Mouse (Mus musculus) midbrain, embryonic 14.5 days (tissue): ENCODE measurements around the gene Brwd1. TPM values are rescaled to one million over a fixed set of nuclear protein-coding genes. Genes with fewer than 3 reads are reported as not detected.

Source experiments
- ATAC-seq: fragments of 200-750 bp; cut with Nextera tagmentation; 2 replicates; pipeline ENCODE4 v1.8.0; 2017; ENCODE audit warnings: moderate number of reproducible peaks, moderate library complexity; ENCODE audit not compliant: low FRiP score, low TSS enrichment
- DNase-seq: peaks from one replicate; pipeline ENCODE4 v3.0.0-alpha.2; 2015
- H3K27ac ChIP-seq: fragments of 300-500 bp; sonication (generic); replicated peaks from 2 replicates; pipeline ENCODE4 v1.5.1; 2014; ENCODE audit warnings: mild to moderate bottlenecking, low read depth, low read length, moderate library complexity
- H3K27me3 ChIP-seq: fragments of 300-500 bp; sonication (generic); 2 replicates; pipeline ENCODE4 v1.6.1; 2014; ENCODE audit warnings: low read length, control low read depth, mixed read lengths; ENCODE audit not compliant: control insufficient read depth, insufficient read depth
- H3K36me3 ChIP-seq: fragments of 300-500 bp; sonication (generic); 2 replicates; pipeline ENCODE4 v1.6.1; 2014; ENCODE audit warnings: low read length, control low read depth; ENCODE audit not compliant: control insufficient read depth, insufficient read depth
- H3K4me1 ChIP-seq: fragments of 300-500 bp; sonication (generic); 2 replicates; pipeline ENCODE4 v1.6.1; 2014; ENCODE audit warnings: mild to moderate bottlenecking, antibody characterized with exemption, low read length, control low read depth; ENCODE audit not compliant: control insufficient read depth, insufficient read depth
- H3K4me2 ChIP-seq: fragments of 300-500 bp; sonication (generic); 2 replicates; pipeline ENCODE4 v1.6.1; 2014; ENCODE audit warnings: mild to moderate bottlenecking, low read length, moderate library complexity
- H3K4me3 ChIP-seq: fragments of 300-500 bp; sonication (generic); replicated peaks from 2 replicates; pipeline ENCODE4 v1.5.1; 2014; ENCODE audit warnings: low read depth, low read length
- H3K9ac ChIP-seq: fragments of 300-500 bp; sonication (generic); replicated peaks from 2 replicates; pipeline ENCODE4 v1.6.1; 2014; ENCODE audit warnings: mild to moderate bottlenecking, low read length, moderate library complexity
- H3K9me3 ChIP-seq: fragments of 300-500 bp; sonication (generic); 2 replicates; pipeline ENCODE4 v1.6.1; 2016; ENCODE audit warnings: low read length, control low read depth, mixed read lengths; ENCODE audit not compliant: control insufficient read depth
- WGBS: fragments of 180-500 bp; shearing (Covaris S2); extraction: QIAGEN DNeasy Blood & Tissue Kit; methylation state at CpG from one replicate; pipeline ENCODE4 v1.1.7; 2014; 5-methylcytosine and 5-hydroxymethylcytosine counted together
- microRNA-seq: library from miRNA; unstranded; fragments of <30 nt; microRNA quantifications from one replicate; pipeline ENCODE4, GENCODE M21; 2016
- polyA plus RNA-seq: library from polyadenylated mRNA; unstranded; fragments of >200 nt; fragmentation: Nextera tagmentation; extraction: Ambion mirVana; gene quantifications from 2 replicates; pipeline ENCODE4 v1.2.1, GENCODE M21; 2014

The Brwd1 gene
- polyA plus RNA-seq, 1 experiment from 2014 or later = 372 TPM

DNA sequence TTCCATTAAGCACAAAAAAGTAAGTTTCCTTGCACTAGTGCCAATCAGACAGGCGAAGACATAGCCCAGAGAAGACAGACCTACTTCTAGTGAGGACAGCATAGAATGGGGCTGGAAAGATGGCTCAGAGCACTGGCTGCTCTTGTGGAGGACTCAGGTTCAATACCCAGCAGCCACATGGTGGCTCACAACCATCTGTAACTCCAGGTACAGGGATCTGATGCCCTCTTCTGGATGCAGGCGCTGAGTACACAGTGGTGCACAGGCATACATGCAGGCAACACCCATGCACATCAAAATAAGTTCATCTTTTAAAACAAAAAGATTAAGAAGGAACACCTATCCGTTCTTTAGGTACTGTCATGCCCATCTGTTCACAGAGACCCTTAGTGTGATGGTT, 128.0 kb downstream of the Brwd1 start:
- 78% methylated on average over 3 of the region's 3 CpGs for WGBS
- ATAC-seq = no peak

DNA sequence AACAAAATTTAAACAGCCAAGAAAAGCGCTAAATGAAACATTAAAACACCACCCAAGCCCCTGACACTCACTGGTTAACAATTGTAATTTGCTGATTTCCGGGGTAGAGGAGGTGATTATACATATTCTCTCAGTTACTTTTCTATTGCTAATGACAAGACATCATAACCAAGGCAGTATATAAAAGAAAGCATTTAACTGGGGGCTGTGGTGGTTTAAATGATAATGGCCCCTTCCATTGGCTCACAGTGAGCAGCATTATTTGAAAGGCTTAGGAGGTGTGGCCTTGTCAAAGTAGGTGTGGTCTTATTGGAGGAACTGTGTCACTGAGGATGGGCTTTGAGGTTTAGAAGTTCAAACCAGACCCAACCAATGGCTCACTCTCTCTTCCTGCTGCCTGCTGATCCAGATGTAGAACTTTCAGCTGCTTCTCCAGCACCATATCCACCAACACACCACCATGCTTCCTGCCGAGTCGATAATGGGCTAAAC, 129.1 kb downstream of the Brwd1 start:
- WGBS = 89% methylated on average over 4 of the region's 4 CpGs

More for the DNA sequence above, 128.0 kb downstream of the Brwd1 start:
- Histone ChIP-seq H3K4me1 (no peaks in the 10 kb centered on the region), H3K4me2 (no peak overlapping the region), H3K9ac (no peak overlapping the region), H3K27ac (no peak overlapping the region), H3K27me3 (no peaks in the 10 kb centered on the region), H3K9me3 (no peaks in the 10 kb centered on the region), H3K4me3 (no peak overlapping the region), H3K36me3 (no peaks in the 10 kb centered on the region)
- DNase-seq = no peak

DNA sequence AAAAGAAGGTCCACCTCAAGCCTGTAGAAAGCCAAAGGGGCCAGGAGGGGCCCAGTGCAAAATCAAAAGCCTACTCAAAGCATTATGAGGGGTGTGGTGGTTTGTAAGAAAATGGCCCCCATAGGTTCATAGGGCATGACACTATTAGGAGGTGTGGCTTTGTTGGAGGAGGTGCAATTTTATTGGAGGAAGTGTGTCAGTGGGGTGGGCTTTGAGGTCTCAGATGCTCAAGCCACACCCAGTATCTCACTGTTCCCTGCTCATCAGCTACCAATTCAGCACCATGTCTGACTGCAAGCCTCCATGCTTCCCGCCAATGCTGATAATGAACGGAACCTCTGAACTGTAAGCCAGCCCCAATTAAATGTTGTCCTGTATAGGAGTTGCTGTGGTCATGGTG, 130.9 kb downstream of the Brwd1 start:
- no peaks in the 10 kb centered on the region for H3K4me1 ChIP-seq
- H3K9ac ChIP-seq = no peak overlapping the region
- WGBS = 94% methylated on average over 2 of the region's 2 CpGs
- ATAC-seq (no peak), DNase-seq (no peak)
- no peak overlapping the region for H3K27ac ChIP-seq
- H3K4me2 ChIP-seq = no peak overlapping the region
- H3K27me3 ChIP-seq = no peaks in the 10 kb centered on the region
- H3K4me3 ChIP-seq = no peak overlapping the region
- no peaks in the 10 kb centered on the region for H3K9me3 ChIP-seq
- no peaks in the 10 kb centered on the region for H3K36me3 ChIP-seq

More for the DNA sequence above, 129.1 kb downstream of the Brwd1 start:
- Histone ChIP-seq H3K27me3 (no peaks in the 10 kb centered on the region), H3K9me3 (no peaks in the 10 kb centered on the region), H3K4me2 (no peak overlapping the region), H3K4me3 (no peak overlapping the region), H3K36me3 (no peaks in the 10 kb centered on the region), H3K9ac (no peak overlapping the region), H3K4me1 (no peaks in the 10 kb centered on the region), H3K27ac (no peak overlapping the region)
- DNase-seq = no peak
- ATAC-seq = no peak

DNA sequence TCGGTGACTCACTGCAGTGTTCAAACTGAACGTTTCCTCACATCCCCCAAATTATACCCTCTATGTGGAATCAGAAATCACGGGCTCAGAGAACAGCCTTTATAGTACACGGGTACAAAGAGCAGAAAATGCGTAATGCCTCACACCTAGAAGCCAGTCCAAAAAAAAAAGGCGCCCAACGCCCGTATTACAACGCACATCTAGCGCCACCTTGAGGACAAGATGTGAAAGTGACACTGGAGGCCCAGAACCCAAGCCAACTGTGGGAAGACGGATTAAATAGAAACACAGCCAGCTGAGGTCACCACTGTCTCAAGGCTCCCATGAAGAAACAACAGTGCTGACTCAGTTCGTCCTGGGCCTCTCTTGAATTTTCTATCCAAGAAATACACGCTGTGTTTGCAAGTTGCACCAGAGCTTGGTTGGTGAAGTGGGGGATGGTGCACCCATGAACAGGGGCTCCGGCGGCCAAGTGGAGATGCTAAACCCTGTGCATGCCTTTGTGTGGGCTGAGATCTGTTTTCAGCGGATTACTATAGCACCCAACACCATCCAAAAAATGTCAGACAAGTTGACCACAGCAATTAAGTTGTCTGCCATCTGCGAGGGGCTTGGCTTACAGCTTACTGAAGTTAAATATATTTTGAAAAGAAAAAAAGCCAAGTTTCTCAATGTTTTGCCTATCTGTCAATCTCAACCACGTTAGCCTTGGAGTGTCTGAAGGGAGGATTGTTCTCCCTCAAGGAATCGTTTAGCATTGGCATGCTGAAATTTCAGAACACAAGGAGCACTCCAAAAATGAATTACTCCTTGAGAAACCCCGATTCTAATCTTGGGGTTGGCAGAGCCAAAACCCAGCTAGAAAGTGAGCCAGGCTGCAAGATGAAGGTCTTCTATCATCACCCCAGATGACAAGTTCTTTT, 136.7 kb downstream of the Brwd1 start:
- Histone ChIP-seq H3K27me3 (no peaks in the 10 kb centered on the region), H3K9ac (no peak overlapping the region), H3K4me2 (peak overlapping the region; percentile 21), H3K36me3 (no peaks in the 10 kb centered on the region), H3K27ac (no peak overlapping the region), H3K9me3 (no peaks in the 10 kb centered on the region), H3K4me1 (no peaks in the 10 kb centered on the region), H3K4me3 (no peak overlapping the region)
- ATAC-seq = no peak; the same call in 1 of the 2 replicates
- WGBS = 33% methylated on average over 20 of the region's 20 CpGs
- DNase-seq = peak; percentile 94

DNA sequence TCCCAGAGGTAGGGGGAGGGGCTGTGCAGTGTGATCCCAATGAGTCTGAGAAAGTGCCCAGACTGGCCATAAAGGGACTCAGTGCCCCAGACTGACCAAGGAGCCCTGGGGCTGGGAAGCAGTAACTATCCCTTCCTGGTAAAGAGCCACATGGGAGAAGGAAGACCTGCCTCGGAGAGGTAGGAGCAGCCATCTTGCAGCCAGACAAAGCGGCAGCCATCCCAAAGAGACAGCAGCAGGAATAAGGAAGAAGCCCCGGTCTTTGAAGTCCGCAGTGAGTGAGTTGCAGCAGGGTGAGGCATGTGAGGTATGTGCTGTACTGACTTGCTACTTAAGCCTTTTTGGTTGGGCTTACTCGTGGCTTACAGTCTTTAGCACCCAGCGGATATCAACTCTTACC, 139.1 kb downstream of the Brwd1 start:
- H3K4me2 ChIP-seq = no peak overlapping the region
- H3K27me3 ChIP-seq = no peaks in the 10 kb centered on the region
- 87% methylated on average over 6 of the region's 6 CpGs for WGBS
- no peaks in the 10 kb centered on the region for H3K9me3 ChIP-seq
- no peaks in the 10 kb centered on the region for H3K4me1 ChIP-seq
- no peak overlapping the region for H3K9ac ChIP-seq
- DNase-seq (no peak), ATAC-seq (no peak)
- H3K4me3 ChIP-seq = no peak overlapping the region
- no peaks in the 10 kb centered on the region for H3K36me3 ChIP-seq
- no peak overlapping the region for H3K27ac ChIP-seq

Small RNA genes within 50 kb of the gene (microRNA-seq; reads per million reads assigned to microRNA genes)
- not detected for gene Gm27833

Other genes starting within 250 kb of the Brwd1 start
- gene Psmg1, start 91.6 kb downstream of the Brwd1 start, polyA plus RNA-seq = 59.8 and 62.4 TPM in 2 replicates
- gene Hmgn1, start 45.2 kb upstream of the Brwd1 start, polyA plus RNA-seq = 371 and 462 TPM in 2 replicates
- 229 and 232 TPM in 2 replicates for gene Wrb, start 62.9 kb upstream of the Brwd1 start, polyA plus RNA-seq
- gene Lca5l, start 109.7 kb upstream of the Brwd1 start, polyA plus RNA-seq = 1.7 and 2.1 TPM in 2 replicates
- gene Sh3bgr, start 117.9 kb upstream of the Brwd1 start, polyA plus RNA-seq = 1.6 and 2.1 TPM in 2 replicates
- 3.2 and 3.6 TPM in 2 replicates for gene B3galt5, start 153.3 kb upstream of the Brwd1 start, polyA plus RNA-seq